Mouse (Mus musculus) liver, postnatal 0 days (tissue): ENCODE data around the gene Prnd. TPM values are rescaled to one million over a fixed set of nuclear protein-coding genes. Genes with fewer than 3 reads are reported as not detected.

Source experiments
- ATAC-seq: fragments of 200-750 bp; cut with Nextera tagmentation; 2 replicates; pipeline ENCODE4 v1.8.0; 2017; ENCODE audit warnings: mild to moderate bottlenecking, moderate library complexity
- DNase-seq: peaks from one replicate; pipeline ENCODE4 v3.0.0-alpha.2; 2016
- H3K27ac ChIP-seq: fragments of 300-500 bp; sonication (generic); 2 replicates; pipeline ENCODE4 v1.5.1; 2014; ENCODE audit warnings: antibody characterized with exemption, moderate library complexity, mild to moderate bottlenecking, low read depth
- H3K27me3 ChIP-seq: fragments of 300-500 bp; sonication (generic); 2 replicates; pipeline ENCODE4 v1.6.1; 2014; ENCODE audit warnings: low read length, control low read depth, mixed read lengths; ENCODE audit not compliant: insufficient read depth
- H3K36me3 ChIP-seq: fragments of 300-500 bp; sonication (generic); replicated peaks from 2 replicates; pipeline ENCODE4 v1.6.1; 2014; ENCODE audit warnings: mild to moderate bottlenecking, control low read depth, low read length, moderate library complexity, mixed read lengths; ENCODE audit not compliant: insufficient read depth
- H3K4me1 ChIP-seq: fragments of 300-500 bp; sonication (generic); 2 replicates; pipeline ENCODE4 v1.6.1; 2014; ENCODE audit warnings: antibody characterized with exemption, mild to moderate bottlenecking, control low read depth; ENCODE audit not compliant: insufficient read depth
- H3K4me2 ChIP-seq: fragments of 300-500 bp; sonication (generic); 2 replicates; pipeline ENCODE4 v1.6.1; 2014; ENCODE audit warnings: low read depth, mild to moderate bottlenecking, low read length, moderate library complexity, mixed read lengths
- H3K4me3 ChIP-seq: fragments of 300-500 bp; sonication (generic); 2 replicates; pipeline ENCODE4 v1.5.1; 2014; ENCODE audit warnings: low read depth, low read length
- H3K9ac ChIP-seq: fragments of 300-500 bp; sonication (generic); replicated peaks from 2 replicates; pipeline ENCODE4 v1.6.1; 2014; ENCODE audit warnings: mild to moderate bottlenecking, moderate library complexity
- H3K9me3 ChIP-seq: fragments of 300-500 bp; sonication (generic); 2 replicates; pipeline ENCODE4 v1.6.1; 2016; ENCODE audit warnings: mild to moderate bottlenecking, control low read depth, low read length, mixed read lengths
- CTCF ChIP-seq: sonication (generic); IDR thresholded peaks from 2 replicates; pipeline ENCODE4 v1.5.1; 2016; ENCODE audit warnings: antibody characterized with exemption, low read depth
- EP300 ChIP-seq: IDR thresholded peaks from 2 replicates; pipeline ENCODE4 v1.6.1; 2016; ENCODE audit warnings: antibody characterized with exemption, low read depth, mild to moderate bottlenecking
- WGBS: fragments of 180-500 bp; shearing (Covaris S2); extraction: QIAGEN DNeasy Blood & Tissue Kit; methylation state at CpG from one replicate; pipeline ENCODE4 v1.1.7; 2014; ENCODE audit not compliant: insufficient replicate concordance; 5-methylcytosine and 5-hydroxymethylcytosine counted together
- polyA plus RNA-seq: library from polyadenylated mRNA; unstranded; fragments of >200 nt; fragmentation: Nextera tagmentation; extraction: Ambion mirVana; gene quantifications from 2 replicates; pipeline ENCODE4 v1.2.1, GENCODE M21; 2015

Prnd gene
- polyA plus RNA-seq = 0.40 and 0.47 TPM in 2 replicates

DNA sequence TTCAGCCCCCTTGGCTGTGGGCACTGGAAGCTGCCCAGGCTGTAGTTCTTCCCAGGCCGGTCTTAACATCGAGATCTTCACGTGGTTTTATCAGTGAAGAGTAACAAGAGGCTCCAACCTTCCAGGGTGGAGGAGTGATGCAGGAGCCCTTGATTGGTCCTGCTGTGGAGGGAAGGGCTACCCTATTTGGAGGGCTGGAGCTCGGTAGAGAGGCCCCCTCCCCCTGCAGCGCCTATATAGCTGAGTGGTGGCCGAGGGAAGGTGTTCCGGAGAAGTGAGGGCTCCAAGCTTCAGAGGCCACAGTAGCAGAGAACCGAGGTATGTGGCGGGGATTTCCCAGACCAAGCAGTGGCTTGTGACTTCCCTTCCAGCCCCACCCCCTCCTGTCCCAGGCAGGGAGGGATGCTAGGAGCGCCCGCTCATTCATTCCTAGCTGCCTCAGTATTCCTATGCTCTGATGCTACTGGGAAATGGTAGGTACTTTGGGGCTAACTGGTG lies at the start of gene Prnd:
TSS of gene Prnd (plus strand) at position 264 of the 498 bp plus-strand sequence.
- peaks cover 8% of the 10 kb centered on the region; the same call in 1 of the 2 replicates for H3K4me1 ChIP-seq
- H3K4me2 ChIP-seq = no peak within 1 kb of the TSS
- no peak for TF ChIP-seq CTCF
- no peak for TF ChIP-seq EP300
- no peak within 1 kb of the TSS for H3K9ac ChIP-seq
- no peaks in the 10 kb centered on the region for H3K36me3 ChIP-seq
- H3K27me3 ChIP-seq = peaks cover 19% of the 10 kb centered on the region
- H3K9me3 ChIP-seq = no peaks in the 10 kb centered on the region
- 7% methylated on average over 11 of the region's 11 CpGs for WGBS
- H3K27ac ChIP-seq = no peak within 1 kb of the TSS
- no peak within 1 kb of the TSS for H3K4me3 ChIP-seq
- DNase-seq (no peak), ATAC-seq (no peak)

DNA sequence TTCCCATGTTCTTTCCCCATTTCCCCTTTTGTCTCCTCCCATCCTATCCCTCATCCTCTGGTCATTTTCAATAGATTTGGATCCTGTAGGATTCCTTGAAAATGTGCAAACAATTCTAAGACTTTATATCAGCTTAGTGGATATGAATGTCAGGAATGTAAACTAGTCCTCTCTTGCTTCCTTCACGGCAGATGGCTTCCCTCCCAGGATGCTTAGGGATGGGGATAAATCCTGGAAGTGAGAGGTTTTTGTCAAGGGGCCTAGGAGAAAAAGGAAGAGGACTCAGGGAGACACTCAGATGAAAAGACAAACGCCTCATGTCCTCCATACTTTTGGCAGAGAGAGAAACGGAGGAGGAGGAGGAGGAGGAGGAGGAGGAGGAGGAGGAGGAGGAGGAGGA lies 48.2 kb upstream of the Prnd start:
- no peaks in the 10 kb centered on the region for H3K9me3 ChIP-seq
- no peak overlapping the region for H3K27ac ChIP-seq
- H3K36me3 ChIP-seq = no peaks in the 10 kb centered on the region
- 69% methylated on average over 3 of the region's 3 CpGs for WGBS
- TF ChIP-seq EP300 = no peak
- no peak for TF ChIP-seq CTCF
- no peaks in the 10 kb centered on the region for H3K27me3 ChIP-seq
- ATAC-seq = no peak
- H3K4me2 ChIP-seq = no peak overlapping the region
- no peak overlapping the region for H3K4me3 ChIP-seq
- peaks cover 24% of the 10 kb centered on the region for H3K4me1 ChIP-seq
- no peak overlapping the region for H3K9ac ChIP-seq
- no peak for DNase-seq

DNA sequence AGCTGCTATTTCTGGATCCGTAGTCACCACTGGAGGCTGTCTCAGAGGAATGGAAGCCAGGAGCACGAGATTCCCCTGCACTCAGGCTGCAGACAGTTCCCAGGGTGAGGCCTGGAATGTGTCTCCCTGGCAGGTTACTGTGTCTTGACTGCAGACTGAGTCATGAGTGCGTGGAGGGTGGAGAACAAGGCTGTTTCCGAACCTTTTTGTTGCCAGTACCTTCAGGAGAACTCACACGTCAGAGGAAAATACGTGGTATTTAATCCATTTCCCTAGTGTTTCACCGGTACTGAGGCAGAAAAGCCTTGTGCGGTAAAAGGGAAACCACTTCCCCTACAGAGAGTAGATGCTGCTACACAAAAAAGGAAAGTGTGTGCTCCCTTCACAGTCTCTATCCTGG lies 47.8 kb upstream of the Prnd start:
- DNase-seq (no peak), ATAC-seq (no peak)
- H3K4me1 ChIP-seq = peaks cover 24% of the 10 kb centered on the region
- H3K27ac ChIP-seq = no peak overlapping the region; the same call in 1 of the 2 replicates
- no peaks in the 10 kb centered on the region for H3K27me3 ChIP-seq
- 30% methylated on average over 8 of the region's 8 CpGs for WGBS
- no peaks in the 10 kb centered on the region for H3K36me3 ChIP-seq
- no peak overlapping the region for H3K4me2 ChIP-seq
- no peak overlapping the region for H3K4me3 ChIP-seq
- no peak overlapping the region for H3K9ac ChIP-seq
- TF ChIP-seq CTCF (no peak), EP300 (no peak)
- H3K9me3 ChIP-seq = no peaks in the 10 kb centered on the region

DNA sequence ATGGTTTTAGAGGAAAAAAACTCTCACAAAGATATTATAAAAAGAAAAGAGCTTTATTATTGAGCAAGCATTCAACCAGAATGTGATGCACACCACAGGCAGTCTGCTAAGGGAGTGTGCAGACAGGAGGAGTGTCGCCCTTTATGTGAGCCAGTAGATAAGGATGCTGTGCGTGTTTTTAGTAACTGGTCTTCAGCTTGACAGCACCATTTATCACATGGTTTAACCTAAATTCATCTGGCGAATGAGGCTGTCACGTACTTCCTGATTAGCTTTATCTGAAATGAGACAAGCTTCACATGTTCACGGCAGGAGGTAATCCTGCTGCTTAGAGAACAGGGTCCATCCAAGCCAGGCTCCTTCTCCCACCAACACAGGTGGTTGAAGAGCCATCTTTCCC lies 45.6 kb upstream of the Prnd start:
- Histone ChIP-seq H3K4me2 (peak overlapping the region; percentile 44), H3K4me3 (no peak overlapping the region), H3K4me1 (peaks cover 31% of the 10 kb centered on the region), H3K27me3 (no peaks in the 10 kb centered on the region), H3K9me3 (no peaks in the 10 kb centered on the region), H3K27ac (peak overlapping the region; percentile 74), H3K36me3 (no peaks in the 10 kb centered on the region), H3K9ac (no peak overlapping the region)
- ATAC-seq (peak; percentile 72), DNase-seq (no peak)
- WGBS = 26% methylated on average over 5 of the region's 5 CpGs
- TF ChIP-seq EP300 = peak; percentile 94
- TF ChIP-seq CTCF = no peak

DNA sequence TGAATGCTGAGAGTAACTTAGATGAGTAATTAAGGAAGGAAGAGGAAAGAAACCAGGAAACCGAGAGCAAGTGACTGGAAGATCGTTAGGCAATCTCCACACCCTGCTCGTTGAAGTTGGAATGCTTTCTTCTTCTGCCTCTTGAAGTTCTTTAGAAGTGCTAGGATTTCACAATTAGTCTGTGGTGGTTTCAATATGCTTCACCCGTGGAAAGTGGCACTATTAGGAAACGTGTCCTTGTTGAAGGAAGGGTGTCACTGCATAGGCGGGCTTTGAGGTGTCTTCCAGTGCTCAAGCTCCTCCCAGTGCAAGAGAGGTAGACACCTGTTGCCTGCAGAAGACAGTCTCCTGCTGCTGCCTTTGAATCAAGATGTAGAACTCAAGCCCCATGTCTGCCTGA lies 44.9 kb upstream of the Prnd start:
- Histone ChIP-seq H3K9ac (no peak overlapping the region), H3K4me2 (no peak overlapping the region; the same call in 1 of the 2 replicates), H3K27ac (0 out of 2 replicates have a peak overlapping the region, but pooled peaks have one; percentile 74)

DNA sequence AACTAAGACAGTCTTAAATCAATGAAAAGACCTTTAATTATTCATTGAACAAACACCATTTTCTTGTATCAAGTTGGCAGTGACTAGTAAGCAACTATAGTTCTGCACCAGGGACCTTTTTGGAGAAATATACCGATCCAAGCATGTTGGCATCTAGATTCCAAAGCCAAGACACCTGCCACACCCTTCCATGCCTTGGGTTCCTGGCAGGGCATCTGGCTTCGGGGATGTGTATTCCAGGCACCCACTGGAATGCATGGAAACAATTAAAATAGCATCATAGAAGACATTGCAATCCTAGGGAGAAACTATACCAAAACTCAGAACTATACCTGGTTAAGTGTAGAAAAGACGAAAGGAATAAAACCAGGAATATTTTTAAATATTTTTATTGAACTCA lies 44.4 kb upstream of the Prnd start:
- WGBS = 90% methylated on average over 3 of the region's 3 CpGs
- Histone ChIP-seq H3K4me1 (peaks cover 31% of the 10 kb centered on the region), H3K9ac (no peak overlapping the region), H3K4me2 (no peak overlapping the region), H3K27me3 (no peaks in the 10 kb centered on the region), H3K36me3 (no peaks in the 10 kb centered on the region), H3K9me3 (no peaks in the 10 kb centered on the region), H3K4me3 (no peak overlapping the region), H3K27ac (no peak overlapping the region)
- no peak for TF ChIP-seq CTCF
- TF ChIP-seq EP300 = no peak
- no peak for DNase-seq
- no peak for ATAC-seq

More for the DNA sequence above, 44.9 kb upstream of the Prnd start:
- Histone ChIP-seq H3K27me3 (no peaks in the 10 kb centered on the region), H3K4me1 (peaks cover 31% of the 10 kb centered on the region), H3K36me3 (no peaks in the 10 kb centered on the region), H3K9me3 (no peaks in the 10 kb centered on the region), H3K4me3 (no peak overlapping the region)
- 47% methylated on average over 6 of the region's 6 CpGs for WGBS
- ATAC-seq (no peak), DNase-seq (no peak)
- TF ChIP-seq EP300 (no peak), CTCF (no peak)
